Mouse (Mus musculus) left cerebral cortex, postnatal 4 days (tissue): ENCODE measurements around the gene Zc3h6. TPM values are rescaled to one million over a fixed set of nuclear protein-coding genes. Genes with fewer than 3 reads are reported as not detected.

Experiments
- microRNA-seq: library from miRNA; unstranded; fragments of <30 nt; microRNA quantifications from one replicate; pipeline ENCODE4 v1.2.0, GENCODE M21; 2022
- total RNA-seq, 2 experiments: library from RNA; stranded (reverse); gene quantifications; 2 replicates each; pipeline ENCODE4 v1.2.3; 2021

Gene Zc3h6
- total RNA-seq, 2 experiments from 2014 or later, result 14.8 to 15.4 TPM

Small RNAs within 50 kb of the gene (microRNA-seq; reads per million reads assigned to microRNA genes)
- not detected for gene Gm22859

Other genes starting within 250 kb of the Zc3h6 start
- 10 to 100 TPM; 32.0 to 33.4 TPM for gene Tmem87b, start 149.3 kb upstream of the Zc3h6 start, total RNA-seq
- gene Fbln7, start 104.4 kb upstream of the Zc3h6 start, total RNA-seq, result 1 to 10 TPM; 3.3 to 4.4 TPM
- 10 to 100 TPM in 1 of 2 experiments, 1 to 10 TPM in 1; 9.0 to 10.3 TPM for gene Zc3h8, start 23.3 kb upstream of the Zc3h6 start, total RNA-seq
- 10 to 100 TPM; 13.8 to 15.5 TPM for gene Gm10762, start 323 bp downstream of the Zc3h6 start, total RNA-seq
- gene Vinac1, start 80.8 kb downstream of the Zc3h6 start, total RNA-seq, result under 1 TPM; 0.18 to 0.36 TPM
- 10 to 100 TPM; 90.0 to 95.0 TPM for gene Ttl, start 98.5 kb downstream of the Zc3h6 start, total RNA-seq
- gene Polr1b, start 133.6 kb downstream of the Zc3h6 start, total RNA-seq, result 10 to 100 TPM; 31.2 to 35.0 TPM
- 10 to 100 TPM; 10.2 to 12.0 TPM for gene Chchd5, start 162.3 kb downstream of the Zc3h6 start, total RNA-seq
- gene Slc20a1, start 231.4 kb downstream of the Zc3h6 start, total RNA-seq, result 100 to 1,000 TPM; 109 to 111 TPM